Mouse (Mus musculus) lung, embryonic 16.5 days (tissue): ENCODE results near the gene Dbx1. TPM values are rescaled to one million over a fixed set of nuclear protein-coding genes. Genes with fewer than 3 reads are reported as not detected.

Experiments used
- ATAC-seq: fragments of 200-750 bp; cut with Nextera tagmentation; 2 replicates; pipeline ENCODE4 v1.8.0; 2017; ENCODE audit warnings: low read depth, mild to moderate bottlenecking, moderate library complexity
- H3K27ac ChIP-seq: fragments of 300-500 bp; sonication (generic); 2 replicates; pipeline ENCODE4 v1.5.1; 2014; ENCODE audit warnings: mild to moderate bottlenecking, control low read depth, low read length
- H3K27me3 ChIP-seq: fragments of 300-500 bp; sonication (generic); 2 replicates; pipeline ENCODE4 v1.6.1; 2014; ENCODE audit warnings: low read depth, low read length, mixed read lengths; ENCODE audit not compliant: control insufficient read depth, insufficient read depth
- H3K36me3 ChIP-seq: fragments of 300-500 bp; sonication (generic); 2 replicates; pipeline ENCODE4 v1.6.1; 2014; ENCODE audit warnings: low read length; ENCODE audit not compliant: control insufficient read depth, insufficient read depth
- H3K4me1 ChIP-seq: fragments of 300-500 bp; sonication (generic); replicated peaks from 2 replicates; pipeline ENCODE4 v1.6.1; 2014; ENCODE audit warnings: low read length, mixed read lengths; ENCODE audit not compliant: control insufficient read depth, insufficient read depth
- H3K4me2 ChIP-seq: fragments of 300-500 bp; sonication (generic); 2 replicates; pipeline ENCODE4 v1.6.1; 2014; ENCODE audit warnings: low read depth, low read length, control low read depth
- H3K4me3 ChIP-seq: fragments of 300-500 bp; sonication (generic); 2 replicates; pipeline ENCODE4 v1.5.1; 2014; ENCODE audit warnings: mild to moderate bottlenecking, low read length, control low read depth
- H3K9ac ChIP-seq: fragments of 300-500 bp; sonication (generic); 2 replicates; pipeline ENCODE4 v1.6.1; 2014; ENCODE audit warnings: low read length, control low read depth
- H3K9me3 ChIP-seq: fragments of 300-500 bp; sonication (generic); 2 replicates; pipeline ENCODE4 v1.6.1; 2016; ENCODE audit warnings: low read length; ENCODE audit not compliant: control insufficient read depth
- WGBS: fragments of 180-500 bp; shearing (Covaris S2); extraction: QIAGEN DNeasy Blood & Tissue Kit; methylation state at CpG from one replicate; pipeline ENCODE4 v1.1.7; 2014; 5-methylcytosine and 5-hydroxymethylcytosine counted together
- polyA plus RNA-seq: library from polyadenylated mRNA; unstranded; fragments of >200 nt; fragmentation: Nextera tagmentation; extraction: Ambion mirVana; gene quantifications from 2 replicates; pipeline ENCODE4 v1.2.1, GENCODE M21; 2015

The Dbx1 gene
- polyA plus RNA-seq, 1 experiment from 2014 or later = not detected

- H3K9ac ChIP-seq = no peak overlapping the region
- H3K27me3 ChIP-seq = no peaks in the 10 kb centered on the region
- no peaks in the 10 kb centered on the region for H3K9me3 ChIP-seq
- WGBS = 34% methylated on average over 13 of the region's 13 CpGs
- H3K4me2 ChIP-seq = no peak overlapping the region
- no peak overlapping the region for H3K27ac ChIP-seq
- H3K4me1 ChIP-seq = no peaks in the 10 kb centered on the region; the same call in 1 of the 2 replicates
- peak; percentile 48 for ATAC-seq
- H3K36me3 ChIP-seq = peaks cover 15% of the 10 kb centered on the region
- no peak overlapping the region for H3K4me3 ChIP-seq
Observed at GRCm38 (mm10) chr7:49601191-49601975, 35.3 kb downstream of the Dbx1 start.

DNA sequence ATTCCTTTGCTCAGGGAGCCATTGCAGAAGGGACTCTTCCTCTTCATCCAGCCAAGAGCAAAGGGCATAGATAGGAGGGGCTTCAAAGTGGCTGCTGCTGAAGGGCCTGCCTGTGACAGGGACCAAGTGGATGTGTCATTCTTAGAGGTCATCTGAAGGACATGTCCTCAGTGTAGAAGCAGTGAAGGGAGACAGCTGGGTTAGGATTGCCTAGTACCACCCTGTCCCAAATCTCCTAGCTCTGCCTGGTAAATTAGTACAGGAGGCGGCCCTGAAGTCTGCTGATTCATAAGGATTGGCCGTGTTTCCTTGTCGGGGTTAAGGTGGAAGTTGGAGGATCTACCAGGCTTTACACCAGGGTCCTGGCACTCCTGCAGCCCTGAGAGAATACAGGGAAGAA lies 36.7 kb downstream of the Dbx1 start:
- no peak overlapping the region for H3K4me2 ChIP-seq
- peak; percentile 59 for ATAC-seq
- no peaks in the 10 kb centered on the region; the same call in 1 of the 2 replicates for H3K4me1 ChIP-seq
- H3K27me3 ChIP-seq = no peaks in the 10 kb centered on the region
- 55% methylated on average over 3 of the region's 3 CpGs for WGBS
- H3K4me3 ChIP-seq = no peak overlapping the region
- no peaks in the 10 kb centered on the region for H3K9me3 ChIP-seq
- no peak overlapping the region for H3K27ac ChIP-seq
- H3K9ac ChIP-seq = no peak overlapping the region
- peaks cover 22% of the 10 kb centered on the region for H3K36me3 ChIP-seq

DNA sequence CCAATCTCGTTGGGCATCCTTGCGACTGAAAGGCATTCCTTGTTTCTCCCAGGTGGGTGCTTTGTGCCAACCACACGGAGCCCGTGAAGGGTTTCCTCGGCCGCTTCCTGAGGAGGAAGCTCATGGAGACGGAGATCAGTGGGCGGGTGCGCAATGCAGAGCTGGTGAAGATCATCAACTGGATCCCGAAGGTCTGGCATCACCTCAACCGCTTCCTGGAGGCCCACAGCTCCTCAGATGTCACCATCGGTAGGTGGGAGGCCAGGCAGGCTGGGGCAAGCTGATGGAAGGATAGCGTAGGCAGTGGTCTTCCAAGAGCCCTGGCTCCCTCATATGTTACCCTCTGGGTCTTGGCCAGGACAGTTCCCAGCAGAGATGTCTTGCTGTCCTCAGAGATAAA lies 38.4 kb downstream of the Dbx1 start:
- Histone ChIP-seq H3K4me3 (no peak overlapping the region), H3K4me2 (no peak overlapping the region), H3K36me3 (peaks cover 35% of the 10 kb centered on the region), H3K27ac (no peak overlapping the region), H3K27me3 (no peaks in the 10 kb centered on the region), H3K9me3 (no peaks in the 10 kb centered on the region), H3K9ac (no peak overlapping the region), H3K4me1 (no peaks in the 10 kb centered on the region; the same call in 1 of the 2 replicates)
- ATAC-seq = no peak
- WGBS = 87% methylated on average over 13 of the region's 13 CpGs

- no peak overlapping the region for H3K9ac ChIP-seq
- no peaks in the 10 kb centered on the region for H3K9me3 ChIP-seq
- H3K4me1 ChIP-seq = no peaks in the 10 kb centered on the region; the same call in 1 of the 2 replicates
- ATAC-seq = no peak
- no peaks in the 10 kb centered on the region for H3K27me3 ChIP-seq
- H3K4me3 ChIP-seq = no peak overlapping the region
- H3K4me2 ChIP-seq = no peak overlapping the region
- H3K36me3 ChIP-seq = peaks cover 36% of the 10 kb centered on the region
- 82% methylated on average over 3 of the region's 3 CpGs for WGBS
- H3K27ac ChIP-seq = no peak overlapping the region
Observed at GRCm38 (mm10) chr7:49597776-49598175, 38.9 kb downstream of the Dbx1 start.

DNA sequence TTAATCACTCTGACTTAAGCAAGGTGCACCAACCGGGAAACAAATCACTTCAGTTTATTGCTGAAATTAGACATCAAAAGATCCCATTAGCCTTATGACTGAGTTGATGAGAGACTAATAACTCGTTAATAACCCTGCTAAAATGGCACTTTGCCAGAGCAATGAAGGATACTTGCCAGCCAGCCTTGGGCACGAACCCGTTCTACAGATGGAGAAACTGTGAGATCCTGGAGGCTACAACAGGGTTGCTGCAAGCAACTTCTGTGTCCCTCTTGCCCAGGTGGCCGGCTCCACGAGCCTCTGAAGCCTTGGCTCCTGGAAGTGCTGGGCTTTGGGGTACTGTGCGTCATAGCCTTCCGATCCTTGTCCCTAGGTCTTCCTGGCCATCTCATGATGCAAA lies 47.0 kb downstream of the Dbx1 start:
- Histone ChIP-seq H3K36me3 (peaks cover 38% of the 10 kb centered on the region), H3K27ac (no peak overlapping the region), H3K27me3 (no peaks in the 10 kb centered on the region), H3K4me1 (peaks cover 6% of the 10 kb centered on the region; the same call in 1 of the 2 replicates), H3K4me3 (no peak overlapping the region), H3K4me2 (no peak overlapping the region), H3K9me3 (no peaks in the 10 kb centered on the region), H3K9ac (no peak overlapping the region)
- 85% methylated on average over 8 of the region's 8 CpGs for WGBS
- no peak for ATAC-seq

DNA sequence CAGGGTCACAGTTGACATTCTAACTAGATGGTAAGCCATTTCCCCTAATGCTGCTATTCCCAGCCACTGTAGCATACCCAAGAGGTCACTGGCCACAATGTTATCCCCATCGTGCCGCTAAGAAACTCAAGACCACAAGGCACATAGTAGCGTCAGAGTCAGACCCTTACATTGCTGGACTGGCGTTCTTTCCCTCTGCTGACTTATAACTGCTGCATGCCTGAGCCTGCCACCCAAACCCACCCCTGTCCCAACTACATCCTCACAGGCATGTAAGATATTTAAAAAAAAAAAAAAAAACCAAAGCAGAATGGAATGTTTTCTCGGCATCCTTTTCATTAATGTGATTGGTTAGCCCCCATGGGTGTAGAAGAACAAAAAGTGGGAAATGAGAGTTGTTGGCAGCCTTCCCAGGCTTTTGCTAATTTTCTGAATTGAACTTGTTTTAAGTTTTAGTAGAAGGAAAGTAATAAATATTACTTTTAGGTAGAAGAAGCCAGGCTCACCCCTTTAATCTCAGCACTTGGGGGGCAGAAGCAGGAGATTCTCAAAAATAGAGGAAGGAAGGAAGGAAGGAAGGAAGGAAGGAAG lies 50.0 kb downstream of the Dbx1 start:
- H3K36me3 ChIP-seq = peaks cover 25% of the 10 kb centered on the region
- no peaks in the 10 kb centered on the region for H3K27me3 ChIP-seq
- ATAC-seq = no peak
- no peak overlapping the region for H3K4me3 ChIP-seq
- no peak overlapping the region for H3K9ac ChIP-seq
- H3K4me1 ChIP-seq = peaks cover 6% of the 10 kb centered on the region; the same call in 1 of the 2 replicates
- H3K27ac ChIP-seq = no peak overlapping the region
- H3K4me2 ChIP-seq = no peak overlapping the region
- H3K9me3 ChIP-seq = no peaks in the 10 kb centered on the region
- WGBS = 49% methylated on average over 5 of the region's 5 CpGs

DNA sequence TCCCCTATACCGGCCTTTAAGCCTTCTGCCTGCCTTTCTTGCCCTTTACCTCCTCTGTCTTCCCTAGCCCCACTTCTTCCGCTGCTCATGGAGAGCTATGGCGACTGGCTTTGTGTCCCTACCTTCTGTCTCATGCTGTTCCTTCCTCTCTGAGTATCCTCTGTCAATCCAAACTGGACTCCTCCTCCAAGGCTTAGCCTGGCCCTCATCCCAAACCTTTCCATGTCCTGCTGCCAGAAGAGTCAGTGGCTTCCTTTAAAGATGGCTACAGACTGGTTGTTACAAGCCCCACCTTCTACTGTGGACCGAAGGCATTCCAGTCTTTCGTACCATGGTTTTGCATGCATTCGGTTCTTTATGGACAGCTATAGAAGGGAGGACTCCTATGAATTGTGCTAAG lies 53.5 kb downstream of the Dbx1 start:
- Histone ChIP-seq H3K4me1 (peaks cover 6% of the 10 kb centered on the region; the same call in 1 of the 2 replicates), H3K36me3 (peaks cover 10% of the 10 kb centered on the region), H3K9ac (no peak overlapping the region), H3K4me2 (no peak overlapping the region), H3K27ac (peak overlapping the region; percentile 37), H3K27me3 (no peaks in the 10 kb centered on the region), H3K9me3 (no peaks in the 10 kb centered on the region), H3K4me3 (no peak overlapping the region)
- peak; percentile 17; the same call in 1 of the 2 replicates for ATAC-seq
- WGBS = 86% methylated on average over 6 of the region's 6 CpGs

GRCm38 (mm10) chr7:49582551-49582950 lies 54.1 kb downstream of the Dbx1 start:
- no peak overlapping the region for H3K4me3 ChIP-seq
- H3K9ac ChIP-seq = no peak overlapping the region
- ATAC-seq = peak; percentile 89
- no peaks in the 10 kb centered on the region for H3K27me3 ChIP-seq
- H3K4me1 ChIP-seq = peaks cover 6% of the 10 kb centered on the region; the same call in 1 of the 2 replicates
- peaks cover 5% of the 10 kb centered on the region; the same call in 1 of the 2 replicates for H3K36me3 ChIP-seq
- H3K4me2 ChIP-seq = no peak overlapping the region
- H3K9me3 ChIP-seq = no peaks in the 10 kb centered on the region
- peak overlapping the region; percentile 90 for H3K27ac ChIP-seq
- 50% methylated on average over 7 of the region's 7 CpGs for WGBS

DNA sequence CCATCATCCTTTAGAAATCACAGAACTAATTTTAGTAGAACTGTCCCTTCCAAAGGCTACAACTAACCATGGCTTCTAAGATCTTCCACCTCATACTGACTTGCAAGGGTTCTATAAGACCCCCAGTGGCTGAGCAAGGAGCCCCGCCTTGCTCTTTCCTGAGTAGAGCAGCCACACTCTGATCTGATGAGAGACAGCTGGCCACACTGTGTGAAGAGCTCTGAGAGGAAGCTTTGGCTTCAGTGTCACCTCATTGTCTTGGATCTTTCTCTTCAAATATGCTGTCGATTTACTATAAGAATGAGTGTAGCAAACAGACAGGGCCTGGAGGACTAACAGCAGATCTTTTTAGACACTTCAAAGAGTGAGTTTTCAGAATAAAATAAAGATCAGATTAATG lies 54.7 kb downstream of the Dbx1 start:
- WGBS = 52% methylated on average over 2 of the region's 2 CpGs
- H3K27ac ChIP-seq = peak overlapping the region; percentile 90

More for the DNA sequence above, 54.7 kb downstream of the Dbx1 start:
- peak; percentile 85 for ATAC-seq
- H3K9me3 ChIP-seq = no peaks in the 10 kb centered on the region
- no peak overlapping the region for H3K4me3 ChIP-seq
- no peaks in the 10 kb centered on the region for H3K27me3 ChIP-seq
- peaks cover 6% of the 10 kb centered on the region; the same call in 1 of the 2 replicates for H3K4me1 ChIP-seq
- no peak overlapping the region for H3K4me2 ChIP-seq
- H3K36me3 ChIP-seq = peaks cover 10% of the 10 kb centered on the region; the same call in 1 of the 2 replicates
- H3K9ac ChIP-seq = no peak overlapping the region
